Mouse (Mus musculus) midbrain, embryonic 11.5 days (tissue): ENCODE measurements around the gene E2f3. TPM values are rescaled to one million over a fixed set of nuclear protein-coding genes. Genes with fewer than 3 reads are reported as not detected.
A peak's percentile ranks its signal among the peaks of the same experiment; 100 is the strongest.

ENCODE experiments used
- ATAC-seq: fragments of 200-750 bp; cut with Nextera tagmentation; 2 replicates; pipeline ENCODE4 v1.8.0; 2017; ENCODE audit warnings: moderate TSS enrichment, moderate library complexity; ENCODE audit not compliant: low FRiP score
- DNase-seq: peaks from one replicate; pipeline ENCODE4 v3.0.0; 2015; ENCODE audit warnings: low spot score; ENCODE audit errors: missing footprints
- H3K27ac ChIP-seq: fragments of 300-500 bp; sonication (generic); 2 replicates; pipeline ENCODE4 v1.5.1; 2014; ENCODE audit warnings: low read depth, low read length
- H3K27me3 ChIP-seq: fragments of 300-500 bp; sonication (generic); 2 replicates; pipeline ENCODE4 v1.6.1; 2014; ENCODE audit warnings: mild to moderate bottlenecking, low read length, moderate library complexity, mixed read lengths; ENCODE audit not compliant: control insufficient read depth, insufficient read depth
- H3K36me3 ChIP-seq: fragments of 300-500 bp; sonication (generic); 2 replicates; pipeline ENCODE4 v1.6.1; 2014; ENCODE audit warnings: mild to moderate bottlenecking, low read length, moderate library complexity, mixed read lengths; ENCODE audit not compliant: control insufficient read depth, insufficient read depth
- H3K4me1 ChIP-seq: fragments of 300-500 bp; sonication (generic); 2 replicates; pipeline ENCODE4 v1.6.1; 2014; ENCODE audit warnings: low read length; ENCODE audit not compliant: control insufficient read depth, insufficient read depth
- H3K4me2 ChIP-seq: fragments of 300-500 bp; sonication (generic); 2 replicates; pipeline ENCODE4 v1.6.1; 2014; ENCODE audit warnings: mild to moderate bottlenecking, moderate library complexity
- H3K4me3 ChIP-seq: fragments of 300-500 bp; sonication (generic); 2 replicates; pipeline ENCODE4 v1.5.1; 2014; ENCODE audit warnings: low read depth, low read length
- H3K9ac ChIP-seq: fragments of 300-500 bp; sonication (generic); 2 replicates; pipeline ENCODE4 v1.6.1; 2014; ENCODE audit warnings: low read length
- H3K9me3 ChIP-seq: fragments of 300-500 bp; sonication (generic); 2 replicates; pipeline ENCODE4 v1.6.1; 2016; ENCODE audit warnings: low read length; ENCODE audit not compliant: control insufficient read depth
- WGBS: fragments of 180-500 bp; shearing (Covaris S2); extraction: QIAGEN DNeasy Blood & Tissue Kit; methylation state at CpG from one replicate; pipeline ENCODE4 v1.1.7; 2014; 5-methylcytosine and 5-hydroxymethylcytosine counted together
- polyA plus RNA-seq: library from polyadenylated mRNA; unstranded; fragments of >200 nt; fragmentation: Nextera tagmentation; extraction: Ambion mirVana; gene quantifications from 2 replicates; pipeline ENCODE4 v1.2.1, GENCODE M21; 2014

E2f3 gene
- polyA plus RNA-seq, 1 experiment from 2014 or later = 17.7 TPM

DNA sequence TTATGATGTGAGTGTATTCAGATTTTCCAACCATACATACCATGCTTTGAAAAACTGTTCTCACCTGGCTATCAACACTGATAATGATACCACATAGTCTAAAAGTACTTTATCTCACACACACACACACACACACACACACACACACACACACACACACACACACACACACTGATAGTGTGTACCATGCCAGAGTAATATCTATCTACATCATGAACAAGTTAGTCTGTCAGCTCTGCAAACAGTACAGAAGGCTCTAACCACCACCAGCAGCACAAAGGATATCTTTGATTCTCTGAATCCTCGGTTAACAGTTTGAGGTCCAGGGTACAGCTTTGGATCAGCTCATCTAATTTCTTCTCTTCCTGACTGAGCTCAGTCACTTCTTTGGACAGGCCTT lies 69.3 kb downstream of the E2f3 start:
- 93% methylated on average over 1 of the region's 1 CpGs for WGBS
- Histone ChIP-seq H3K27ac (no peak overlapping the region), H3K4me1 (no peaks in the 10 kb centered on the region), H3K9ac (no peak overlapping the region), H3K4me3 (no peak overlapping the region), H3K27me3 (no peaks in the 10 kb centered on the region), H3K9me3 (no peaks in the 10 kb centered on the region), H3K4me2 (no peak overlapping the region), H3K36me3 (peaks cover 17% of the 10 kb centered on the region)
- DNase-seq (no peak), ATAC-seq (no peak)

DNA sequence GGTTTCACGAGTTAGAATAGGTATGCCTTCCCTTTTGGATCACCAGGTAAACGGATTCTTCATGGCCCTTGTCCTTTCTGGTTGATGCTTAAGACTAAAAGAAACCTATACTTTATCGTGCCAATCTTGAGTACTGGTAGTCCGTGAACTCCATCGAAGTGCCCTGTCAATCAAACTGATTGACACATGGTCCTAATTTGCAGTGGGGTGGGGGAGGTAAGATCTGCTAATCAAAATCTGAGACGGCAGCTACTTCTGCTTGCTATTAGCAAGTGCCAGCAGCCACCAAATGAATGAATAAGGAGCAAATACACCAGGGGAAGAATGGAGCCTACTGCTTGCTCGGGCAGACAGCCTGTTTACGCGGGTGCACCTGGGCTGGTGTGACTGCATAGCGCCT lies 72.3 kb downstream of the E2f3 start:
- peaks cover 37% of the 10 kb centered on the region for H3K36me3 ChIP-seq
- ATAC-seq (no peak), DNase-seq (no peak)
- H3K9me3 ChIP-seq = no peaks in the 10 kb centered on the region
- no peak overlapping the region for H3K4me2 ChIP-seq
- no peaks in the 10 kb centered on the region for H3K4me1 ChIP-seq
- no peaks in the 10 kb centered on the region for H3K27me3 ChIP-seq
- no peak overlapping the region for H3K4me3 ChIP-seq
- no peak overlapping the region for H3K9ac ChIP-seq
- 88% methylated on average over 10 of the region's 10 CpGs for WGBS
- H3K27ac ChIP-seq = no peak overlapping the region

DNA sequence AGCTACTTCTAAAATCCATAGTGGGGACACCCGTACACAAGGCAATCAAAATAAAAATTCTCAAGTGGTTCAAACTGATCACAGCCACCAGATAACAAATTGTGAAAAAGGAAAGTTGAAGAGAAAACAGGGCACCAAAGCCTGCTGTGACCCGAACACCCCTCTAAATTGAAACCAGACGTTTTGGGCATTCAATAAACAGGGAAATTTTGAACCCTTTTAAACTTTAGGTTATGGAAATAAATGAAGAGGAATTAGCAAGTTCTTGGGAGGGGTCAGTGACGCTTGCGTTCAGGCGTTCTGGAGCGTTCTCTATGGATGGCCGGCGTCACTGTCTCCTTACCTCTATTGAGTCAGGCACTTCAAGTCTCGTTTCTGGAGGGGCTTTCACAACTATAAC lies 72.8 kb downstream of the E2f3 start:
- Histone ChIP-seq H3K4me3 (no peak overlapping the region), H3K4me1 (no peaks in the 10 kb centered on the region), H3K27ac (no peak overlapping the region), H3K36me3 (peaks cover 38% of the 10 kb centered on the region), H3K9ac (no peak overlapping the region), H3K4me2 (no peak overlapping the region), H3K9me3 (no peaks in the 10 kb centered on the region), H3K27me3 (no peaks in the 10 kb centered on the region)
- ATAC-seq = no peak
- WGBS = 83% methylated on average over 10 of the region's 10 CpGs
- no peak for DNase-seq

DNA sequence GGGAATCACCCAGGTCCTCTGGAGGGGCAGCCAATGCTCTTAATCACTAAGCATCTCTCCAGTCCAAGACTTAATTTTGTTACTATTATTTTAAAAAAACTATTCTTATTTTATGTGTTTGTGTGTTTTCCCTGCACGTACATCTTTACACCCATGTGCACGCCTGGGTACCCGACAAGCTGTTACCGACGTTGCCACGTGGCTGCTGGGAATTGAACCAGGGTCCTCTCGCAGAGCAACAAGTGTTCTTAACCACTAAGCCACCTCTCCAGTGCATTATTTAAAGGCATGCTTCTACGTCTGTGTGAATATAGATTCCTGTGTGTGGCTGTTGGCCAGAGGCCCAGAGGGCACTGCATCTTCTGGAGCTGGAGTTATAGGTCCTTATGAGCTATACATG lies 73.6 kb downstream of the E2f3 start:
- H3K36me3 ChIP-seq = peaks cover 38% of the 10 kb centered on the region
- WGBS = 95% methylated on average over 8 of the region's 8 CpGs
- no peak overlapping the region for H3K4me2 ChIP-seq
- peak; percentile 73 for DNase-seq
- H3K27ac ChIP-seq = no peak overlapping the region
- H3K27me3 ChIP-seq = no peaks in the 10 kb centered on the region
- no peak for ATAC-seq
- no peak overlapping the region for H3K4me3 ChIP-seq
- H3K9ac ChIP-seq = no peak overlapping the region
- no peaks in the 10 kb centered on the region for H3K9me3 ChIP-seq
- H3K4me1 ChIP-seq = no peaks in the 10 kb centered on the region

DNA sequence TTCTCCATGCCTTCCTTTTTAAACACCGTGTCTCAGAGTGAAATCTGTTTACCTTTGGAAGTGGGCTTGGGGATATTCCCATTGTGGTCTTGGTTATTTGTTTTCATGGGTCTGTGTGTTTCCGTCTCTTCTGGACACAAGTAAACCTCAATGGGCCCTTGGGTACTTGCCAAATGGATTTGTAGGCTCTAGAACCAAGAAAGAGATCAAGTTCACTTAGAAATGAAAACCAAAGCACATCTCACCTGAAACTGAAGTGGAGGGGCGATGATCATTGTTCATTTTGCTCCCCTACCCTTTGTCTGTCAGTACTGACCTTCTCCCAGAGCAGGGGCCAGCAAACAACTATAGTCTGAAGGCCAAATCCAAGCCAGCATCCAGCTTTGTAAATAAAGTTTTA lies 74.7 kb downstream of the E2f3 start:
- peaks cover 1% of the 10 kb centered on the region; the same call in 1 of the 2 replicates for H3K9me3 ChIP-seq
- 97% methylated on average over 3 of the region's 3 CpGs for WGBS
- peaks cover 41% of the 10 kb centered on the region for H3K36me3 ChIP-seq

DNA sequence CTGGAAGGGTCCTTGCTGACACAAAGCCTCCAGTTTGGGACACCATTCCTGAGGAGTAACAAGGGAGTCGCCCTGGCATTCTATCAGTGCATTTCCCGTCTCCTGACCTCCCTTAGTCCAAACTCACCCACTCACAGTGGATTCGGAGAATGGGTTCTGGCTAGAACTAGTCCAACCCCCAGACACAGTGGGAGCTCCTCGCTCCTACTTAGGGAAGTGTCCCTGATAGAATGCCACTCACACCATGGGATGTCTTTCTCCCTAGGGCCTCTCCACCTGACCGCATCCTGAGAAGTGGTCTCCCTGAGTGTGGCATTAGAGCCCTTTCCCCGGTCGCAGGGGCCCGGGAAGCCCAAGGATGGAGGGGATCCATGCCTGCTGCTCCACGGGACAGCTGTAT lies 77.4 kb downstream of the E2f3 start:
- H3K27ac ChIP-seq = no peak overlapping the region
- no peaks in the 10 kb centered on the region for H3K27me3 ChIP-seq
- DNase-seq (peak; percentile 61), ATAC-seq (no peak)
- peaks cover 15% of the 10 kb centered on the region for H3K9me3 ChIP-seq
- no peak overlapping the region for H3K9ac ChIP-seq
- no peak overlapping the region for H3K4me2 ChIP-seq
- WGBS = 94% methylated on average over 9 of the region's 9 CpGs
- peaks cover 50% of the 10 kb centered on the region for H3K36me3 ChIP-seq
- no peak overlapping the region for H3K4me3 ChIP-seq
- no peaks in the 10 kb centered on the region for H3K4me1 ChIP-seq

More for the DNA sequence above, 74.7 kb downstream of the E2f3 start:
- Histone ChIP-seq H3K9ac (no peak overlapping the region), H3K4me1 (no peaks in the 10 kb centered on the region), H3K4me3 (no peak overlapping the region), H3K4me2 (no peak overlapping the region), H3K27me3 (no peaks in the 10 kb centered on the region), H3K27ac (no peak overlapping the region)
- ATAC-seq (no peak), DNase-seq (peak; percentile 53)

DNA sequence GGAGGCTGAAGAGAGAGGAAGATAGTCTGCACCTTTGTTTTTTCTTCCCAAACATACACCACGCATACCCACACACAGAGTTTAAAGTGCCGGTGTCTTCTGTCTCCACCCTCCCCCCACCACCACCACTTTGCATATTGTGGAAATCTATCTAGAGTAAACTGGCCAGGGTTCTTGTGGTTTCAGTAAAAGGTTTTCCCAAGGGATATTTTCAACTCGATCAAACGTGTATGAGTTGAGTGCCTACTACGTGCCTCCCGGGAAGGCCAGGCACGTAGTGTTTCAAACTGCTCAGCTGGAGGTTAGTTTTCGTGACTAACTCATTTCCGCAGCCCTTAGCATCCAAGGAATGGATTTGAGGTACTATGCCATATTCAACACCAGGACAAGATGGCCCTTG lies 77.9 kb downstream of the E2f3 start:
- 96% methylated on average over 9 of the region's 9 CpGs for WGBS
- Histone ChIP-seq H3K4me1 (no peaks in the 10 kb centered on the region), H3K4me3 (no peak overlapping the region), H3K9me3 (peaks cover 15% of the 10 kb centered on the region), H3K27ac (no peak overlapping the region), H3K4me2 (no peak overlapping the region), H3K36me3 (peaks cover 50% of the 10 kb centered on the region), H3K27me3 (no peaks in the 10 kb centered on the region), H3K9ac (no peak overlapping the region)
- ATAC-seq (no peak), DNase-seq (no peak)

DNA sequence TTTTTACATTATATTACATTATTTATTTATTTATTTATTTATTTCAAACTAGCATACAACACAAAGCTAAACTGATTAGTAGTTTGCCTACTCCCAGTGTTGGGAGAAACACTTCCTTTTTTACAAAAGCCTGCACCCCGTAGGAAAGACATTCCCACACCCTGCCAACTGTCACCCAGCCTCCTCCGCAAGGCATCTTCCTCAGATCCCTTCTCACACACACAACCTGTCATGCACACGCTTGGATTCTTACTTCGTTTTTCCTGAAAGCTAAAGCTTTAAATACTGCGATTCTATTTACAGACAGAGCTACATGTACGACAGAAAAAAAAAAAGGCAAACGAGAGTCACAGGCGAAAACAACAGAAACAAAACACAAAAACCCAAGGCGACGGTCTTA lies 79.1 kb downstream of the E2f3 start:
- H3K36me3 ChIP-seq = peaks cover 50% of the 10 kb centered on the region
- H3K27ac ChIP-seq = no peak overlapping the region
- ATAC-seq (no peak), DNase-seq (peak; percentile 28)
- no peak overlapping the region for H3K4me2 ChIP-seq
- no peaks in the 10 kb centered on the region for H3K27me3 ChIP-seq
- peaks cover 15% of the 10 kb centered on the region for H3K9me3 ChIP-seq
- WGBS = 95% methylated on average over 10 of the region's 10 CpGs
- H3K4me3 ChIP-seq = no peak overlapping the region
- H3K4me1 ChIP-seq = no peaks in the 10 kb centered on the region
- no peak overlapping the region for H3K9ac ChIP-seq

DNA sequence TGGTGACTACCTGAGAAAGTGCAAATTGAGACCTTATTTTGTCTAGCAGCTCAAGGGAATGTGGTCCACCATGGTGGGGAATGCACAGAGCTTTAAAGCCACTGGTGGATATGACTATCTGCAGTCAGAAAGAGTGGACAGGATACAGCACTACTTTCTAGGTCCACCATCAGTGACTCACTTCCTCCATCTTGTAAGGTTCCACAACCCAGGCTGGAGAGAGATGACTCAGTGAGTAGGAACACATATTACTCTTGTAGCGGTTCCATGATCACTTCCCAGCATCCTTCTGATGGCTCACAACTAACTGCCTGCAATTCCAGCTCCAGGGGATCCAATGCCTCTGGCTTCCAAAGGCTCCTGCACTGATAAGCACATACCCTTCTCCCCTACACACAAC lies 82.5 kb downstream of the E2f3 start:
- no peaks in the 10 kb centered on the region for H3K4me1 ChIP-seq
- peaks cover 15% of the 10 kb centered on the region for H3K9me3 ChIP-seq
- H3K4me3 ChIP-seq = no peak overlapping the region
- no peak overlapping the region for H3K4me2 ChIP-seq
- no peaks in the 10 kb centered on the region for H3K27me3 ChIP-seq
- H3K36me3 ChIP-seq = peaks cover 23% of the 10 kb centered on the region
- WGBS = 94% methylated on average over 1 of the region's 1 CpGs
- DNase-seq = peak; percentile 59
- H3K9ac ChIP-seq = no peak overlapping the region
- no peak for ATAC-seq
- no peak overlapping the region for H3K27ac ChIP-seq

DNA sequence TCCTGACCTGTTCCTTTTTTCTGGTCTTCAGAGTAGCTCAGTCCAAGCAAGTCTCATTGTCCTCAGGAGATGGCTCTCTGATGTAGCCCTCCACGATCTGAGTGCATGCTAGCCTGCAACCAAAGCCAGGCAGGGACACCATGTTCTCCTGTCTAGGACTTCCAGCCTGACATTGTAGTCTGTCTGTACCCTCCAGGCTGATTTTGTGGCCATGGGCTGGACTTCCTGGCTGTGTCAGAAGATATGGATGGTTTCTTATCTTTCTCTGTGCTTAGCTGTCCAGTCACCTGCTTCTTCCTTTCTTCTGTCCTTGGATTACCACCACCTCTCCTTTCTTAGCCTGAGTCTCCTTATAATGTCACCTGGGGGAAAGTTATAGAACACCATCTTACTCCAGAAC lies 83.2 kb downstream of the E2f3 start:
- H3K9ac ChIP-seq = no peak overlapping the region
- H3K36me3 ChIP-seq = peaks cover 18% of the 10 kb centered on the region
- peak; percentile 64 for DNase-seq
- no peak for ATAC-seq
- H3K27ac ChIP-seq = no peak overlapping the region
- H3K27me3 ChIP-seq = no peaks in the 10 kb centered on the region
- H3K9me3 ChIP-seq = peaks cover 15% of the 10 kb centered on the region
- no peak overlapping the region for H3K4me2 ChIP-seq
- H3K4me1 ChIP-seq = no peaks in the 10 kb centered on the region
- 100% methylated on average over 1 of the region's 1 CpGs for WGBS
- no peak overlapping the region for H3K4me3 ChIP-seq
